Mouse (Mus musculus) forebrain, embryonic 14.5 days (tissue): ENCODE results near the gene Taldo1. TPM values are rescaled to one million over a fixed set of nuclear protein-coding genes. Genes with fewer than 3 reads are reported as not detected.

ENCODE experiments used
- ATAC-seq: fragments of 200-750 bp; cut with Nextera tagmentation; 2 replicates; pipeline ENCODE4 v1.8.0; 2017; ENCODE audit warnings: mild to moderate bottlenecking, moderate library complexity
- DNase-seq: peaks from one replicate; pipeline ENCODE4 v3.0.0-alpha.2; 2015; ENCODE audit warnings: low spot score
- H3K27ac ChIP-seq: fragments of 300-500 bp; sonication (generic); 2 replicates; pipeline ENCODE4 v1.5.1; 2014; ENCODE audit warnings: low read depth, mild to moderate bottlenecking, control low read depth, low read length, moderate library complexity
- H3K27me3 ChIP-seq: fragments of 300-500 bp; sonication (generic); replicated peaks from 2 replicates; pipeline ENCODE4 v1.6.1; 2014; ENCODE audit warnings: low read length, control low read depth, mixed read lengths; ENCODE audit not compliant: control insufficient read depth, insufficient read depth
- H3K36me3 ChIP-seq: fragments of 300-500 bp; sonication (generic); 2 replicates; pipeline ENCODE4 v1.6.1; 2014; ENCODE audit warnings: low read length, control low read depth; ENCODE audit not compliant: control insufficient read depth, insufficient read depth
- H3K4me1 ChIP-seq: fragments of 300-500 bp; sonication (generic); 2 replicates; pipeline ENCODE4 v1.6.1; 2014; ENCODE audit warnings: antibody characterized with exemption, low read length, control low read depth; ENCODE audit not compliant: control insufficient read depth, insufficient read depth
- H3K4me2 ChIP-seq: fragments of 300-500 bp; sonication (generic); 2 replicates; pipeline ENCODE4 v1.6.1; 2014; ENCODE audit warnings: mild to moderate bottlenecking, control low read depth, low read length
- H3K4me3 ChIP-seq: fragments of 300-500 bp; sonication (generic); 2 replicates; pipeline ENCODE4 v1.5.1; 2014; ENCODE audit warnings: low read depth, low read length, control low read depth
- H3K9ac ChIP-seq: fragments of 300-500 bp; sonication (generic); 2 replicates; pipeline ENCODE4 v1.6.1; 2014; ENCODE audit warnings: mild to moderate bottlenecking, low read length, control low read depth, moderate library complexity
- H3K9me3 ChIP-seq: fragments of 300-500 bp; sonication (generic); replicated peaks from 2 replicates; pipeline ENCODE4 v1.6.1; 2016; ENCODE audit warnings: low read length, control low read depth, mixed read lengths; ENCODE audit not compliant: control insufficient read depth
- WGBS: fragments of 180-500 bp; shearing (Covaris S2); extraction: QIAGEN DNeasy Blood & Tissue Kit; methylation state at CpG from one replicate; pipeline ENCODE4 v1.1.7; 2014; 5-methylcytosine and 5-hydroxymethylcytosine counted together
- polyA plus RNA-seq: library from polyadenylated mRNA; unstranded; fragments of >200 nt; fragmentation: Nextera tagmentation; extraction: Ambion mirVana; gene quantifications from 2 replicates; pipeline ENCODE4 v1.2.1, GENCODE M21; 2014

Taldo1 gene
- polyA plus RNA-seq, 1 experiment from 2014 or later, result 418 TPM

DNA sequence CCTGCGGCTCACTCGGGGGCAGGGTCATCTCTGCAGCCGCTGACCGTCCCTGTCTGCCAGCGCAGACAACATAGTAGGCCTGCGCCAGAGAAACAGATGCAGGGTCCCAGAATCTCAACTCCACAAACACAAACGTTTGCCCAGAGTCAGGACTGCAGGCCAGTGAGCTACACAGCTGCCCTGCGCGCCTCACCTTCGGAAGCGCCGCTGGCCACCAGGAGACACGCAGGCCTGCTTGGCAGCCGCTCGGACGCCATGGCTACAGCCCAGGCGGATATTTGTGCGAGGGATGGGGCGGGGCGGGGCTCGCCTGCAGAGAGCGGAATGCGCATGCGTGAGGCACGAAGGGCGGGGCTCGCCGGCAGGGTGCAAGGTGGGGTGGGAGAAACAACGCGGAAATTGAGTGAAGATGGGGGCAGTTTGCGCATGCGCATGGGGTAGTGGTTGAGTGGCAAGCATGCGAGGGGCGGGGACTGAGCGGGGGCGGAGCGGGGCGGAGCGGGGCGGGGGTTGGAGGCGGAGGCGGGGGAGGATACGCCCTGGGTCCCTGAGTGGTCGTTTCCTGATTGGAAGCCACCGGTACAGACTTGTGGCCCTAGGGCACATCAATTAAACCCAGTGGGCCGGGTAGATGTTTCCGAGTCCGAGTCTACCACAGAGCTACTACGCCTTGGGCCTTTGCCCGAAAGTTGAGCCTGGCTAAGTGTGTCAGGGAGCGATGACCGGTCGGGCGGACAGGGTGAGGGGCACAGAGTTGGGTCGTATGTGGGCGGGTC is 22.0 kb downstream of the Taldo1 start, which contains the start of gene Gatd1:
TSS of gene Gatd1 (minus strand) at position 328 of the 776 bp plus-strand sequence.
- no peaks in the 10 kb centered on the region for H3K9me3 ChIP-seq
- peak within 1 kb of the TSS; percentile 87 for H3K9ac ChIP-seq
- H3K27me3 ChIP-seq, result no peaks in the 10 kb centered on the region
- peak within 1 kb of the TSS; percentile 49; the same call in 1 of the 2 replicates for H3K27ac ChIP-seq
- H3K4me2 ChIP-seq, result peak within 1 kb of the TSS; percentile 72
- H3K36me3 ChIP-seq, result peaks cover 12% of the 10 kb centered on the region
- H3K4me3 ChIP-seq, result peak within 1 kb of the TSS; percentile 72
- DNase-seq, result peak; percentile 99
- peaks cover 7% of the 10 kb centered on the region; the same call in 1 of the 2 replicates for H3K4me1 ChIP-seq
- peak; percentile 90 for ATAC-seq
- WGBS, result 2% methylated on average over 52 of the region's 56 CpGs

DNA sequence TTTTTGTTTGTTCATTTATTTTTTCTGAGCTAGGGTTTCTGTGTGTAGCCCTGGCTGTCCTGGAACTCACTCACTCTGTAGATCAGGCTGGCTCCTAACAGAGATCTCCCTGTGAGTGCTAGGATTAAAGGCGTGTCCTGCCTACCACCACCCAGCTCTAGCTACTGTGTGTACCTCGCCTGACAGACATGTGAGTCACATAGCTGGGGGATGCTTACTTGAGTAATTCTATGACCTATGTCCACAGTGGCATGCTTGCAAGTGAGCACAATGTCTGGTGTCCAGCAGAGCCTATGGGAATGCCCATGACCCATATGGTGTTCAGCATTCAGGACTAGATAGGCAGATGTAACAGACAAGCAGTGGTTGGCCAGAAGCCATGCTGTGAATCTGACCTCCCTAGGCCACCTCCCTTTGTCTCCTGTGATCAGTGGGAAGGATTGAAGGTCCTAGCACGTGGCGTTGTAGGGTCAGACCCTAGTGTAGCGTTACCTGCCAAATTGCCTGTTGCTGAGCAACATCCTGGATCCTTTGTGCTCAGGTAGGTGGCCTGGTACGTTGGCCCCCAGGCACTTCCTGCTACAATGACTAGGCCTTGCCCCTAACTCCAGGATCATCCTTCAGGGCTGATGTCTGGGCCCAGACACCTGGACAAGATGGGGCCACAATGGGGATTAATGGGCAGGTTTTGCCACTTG is 24.3 kb downstream of the Taldo1 start:
- H3K9ac ChIP-seq, result no peak overlapping the region
- no peak overlapping the region for H3K27ac ChIP-seq
- no peak overlapping the region for H3K4me3 ChIP-seq
- no peaks in the 10 kb centered on the region for H3K27me3 ChIP-seq
- no peaks in the 10 kb centered on the region for H3K9me3 ChIP-seq
- ATAC-seq (no peak), DNase-seq (no peak)
- WGBS, result 76% methylated on average over 6 of the region's 6 CpGs
- H3K36me3 ChIP-seq, result no peaks in the 10 kb centered on the region
- H3K4me2 ChIP-seq, result no peak overlapping the region
- H3K4me1 ChIP-seq, result peaks cover 7% of the 10 kb centered on the region; the same call in 1 of the 2 replicates

DNA sequence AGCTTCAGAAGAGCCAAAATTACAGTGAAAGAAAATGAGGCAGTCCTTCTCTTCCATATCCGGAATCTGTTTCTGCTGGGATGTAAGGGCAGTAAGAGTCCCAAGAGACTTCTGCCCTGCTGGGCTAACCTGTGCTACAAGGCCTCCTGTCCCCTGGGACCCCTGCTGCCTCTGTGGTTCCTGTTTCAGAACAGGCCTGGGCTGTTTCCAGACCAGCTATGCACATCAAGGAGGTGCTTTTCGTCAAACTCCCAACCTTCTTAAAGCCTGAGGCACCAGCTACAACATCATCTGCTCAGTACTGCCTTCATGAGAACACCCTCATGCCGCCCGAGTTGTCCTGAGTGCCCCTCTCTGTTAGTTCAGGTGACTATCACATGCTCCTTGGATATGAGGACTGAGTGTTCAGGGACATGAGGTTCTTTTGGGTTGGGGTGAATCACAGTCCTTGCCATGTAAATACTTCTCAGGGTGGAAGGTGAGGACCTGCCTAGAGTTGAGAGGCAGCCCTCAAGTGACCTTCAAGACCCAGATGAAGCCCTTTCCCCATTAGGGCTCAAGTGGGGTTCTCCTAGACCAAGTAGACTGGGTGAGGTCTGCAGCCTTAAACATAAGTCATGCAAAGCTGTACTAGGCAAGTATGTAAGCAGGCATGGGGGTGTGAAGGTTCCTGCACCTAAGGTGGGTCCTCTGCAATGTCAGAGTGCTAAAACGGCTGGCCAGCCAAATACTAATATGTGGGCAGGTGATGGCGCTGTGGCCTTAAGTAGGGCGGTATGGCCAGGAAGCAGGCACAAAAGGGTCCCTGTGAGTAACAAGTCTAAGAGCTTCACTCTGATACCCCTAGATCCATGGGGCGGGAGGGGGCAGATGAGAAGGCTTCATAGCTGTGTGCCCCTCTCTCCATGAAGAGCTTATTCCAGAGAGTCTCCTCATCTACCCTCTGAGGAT is 26.0 kb downstream of the Taldo1 start:
- Histone ChIP-seq H3K4me3 (no peak overlapping the region), H3K4me2 (no peak overlapping the region), H3K4me1 (peaks cover 5% of the 10 kb centered on the region; the same call in 1 of the 2 replicates), H3K9ac (no peak overlapping the region), H3K36me3 (no peaks in the 10 kb centered on the region), H3K27ac (no peak overlapping the region), H3K27me3 (no peaks in the 10 kb centered on the region), H3K9me3 (no peaks in the 10 kb centered on the region)
- DNase-seq (no peak), ATAC-seq (no peak)
- WGBS, result 75% methylated on average over 8 of the region's 8 CpGs

DNA sequence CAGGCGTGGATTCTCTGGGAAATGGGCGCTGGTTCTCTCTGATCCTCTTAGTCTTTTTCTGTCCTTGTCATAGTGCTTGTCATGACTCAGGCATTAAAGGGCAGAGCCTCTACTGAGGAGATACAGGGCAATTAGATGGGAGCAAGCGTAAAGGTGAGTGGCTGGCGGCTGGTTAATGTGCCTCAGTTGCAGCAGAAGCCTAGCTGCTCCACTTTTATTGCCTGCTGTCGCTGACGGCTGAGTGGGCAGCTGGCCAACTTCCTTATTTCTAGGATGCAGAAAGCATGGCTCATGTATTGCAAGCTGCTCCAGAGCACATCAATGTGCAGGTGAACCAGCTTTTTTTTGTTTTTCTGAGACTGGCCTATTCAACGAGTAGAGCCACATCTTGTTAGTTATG is 27.0 kb downstream of the Taldo1 start:
- peak; percentile 60 for DNase-seq
- Histone ChIP-seq H3K27me3 (no peaks in the 10 kb centered on the region), H3K4me2 (no peak overlapping the region), H3K4me1 (0 out of 2 replicates have a peak, but pooled peaks cover 3% of the 10 kb centered on the region), H3K9me3 (no peaks in the 10 kb centered on the region), H3K27ac (no peak overlapping the region), H3K4me3 (no peak overlapping the region), H3K9ac (0 out of 2 replicates have a peak overlapping the region, but pooled peaks have one; percentile 29), H3K36me3 (no peaks in the 10 kb centered on the region)
- WGBS, result 65% methylated on average over 7 of the region's 7 CpGs
- no peak for ATAC-seq

DNA sequence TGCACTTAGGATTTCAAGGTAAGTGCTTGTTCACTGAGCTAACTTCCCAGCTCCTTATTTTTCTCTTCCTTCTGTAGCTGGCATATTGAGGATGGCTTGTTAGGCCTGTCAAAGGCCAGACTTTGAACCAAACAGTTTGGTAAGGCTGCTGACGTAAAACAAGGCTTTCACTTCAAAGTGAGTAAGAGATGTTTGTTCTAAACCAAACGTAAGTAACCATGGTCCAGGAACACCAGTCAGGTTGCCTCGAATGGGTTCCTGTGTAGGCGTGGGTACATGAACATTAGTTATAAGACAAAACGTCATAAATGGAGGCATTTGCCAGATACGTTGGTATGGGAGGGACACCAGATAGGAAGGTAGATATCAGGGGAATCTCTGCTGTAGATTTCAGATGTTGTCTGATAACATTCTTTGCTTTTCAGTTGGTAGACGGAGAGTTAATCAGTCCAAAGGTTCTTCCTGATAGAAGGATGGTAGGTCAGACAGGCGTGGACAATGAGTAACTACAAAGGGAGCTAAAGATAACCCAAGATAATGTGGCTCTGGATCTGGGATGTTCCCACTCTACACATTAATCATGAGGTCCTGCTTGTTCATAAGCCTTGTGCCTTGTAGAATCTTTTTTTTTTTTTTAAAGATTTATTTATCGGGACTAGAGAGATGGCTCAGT is 28.2 kb downstream of the Taldo1 start:
- no peaks in the 10 kb centered on the region for H3K9me3 ChIP-seq
- no peak for ATAC-seq
- WGBS, result 87% methylated on average over 9 of the region's 9 CpGs

DNA sequence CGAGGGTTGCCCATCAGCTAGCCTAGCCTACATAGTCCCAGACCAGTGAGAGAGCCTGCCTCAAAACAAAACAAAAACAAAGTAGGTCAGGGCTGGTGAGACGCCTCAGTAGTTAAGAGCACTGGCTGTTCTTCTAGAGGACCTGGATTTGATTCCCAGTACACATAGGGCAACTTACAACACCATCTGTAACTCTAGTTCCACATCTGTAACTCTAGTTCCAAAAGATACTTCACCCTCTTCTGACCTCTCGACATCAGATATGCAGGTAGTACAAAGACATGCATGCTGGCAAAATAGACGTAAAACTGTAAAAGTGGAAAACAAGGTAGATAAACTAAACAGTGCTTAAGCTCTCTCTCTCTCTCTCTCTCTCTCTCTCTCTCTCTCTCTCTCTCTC is 31.8 kb downstream of the Taldo1 start:
- DNase-seq (no peak), ATAC-seq (no peak)
- Histone ChIP-seq H3K9ac (no peak overlapping the region), H3K27me3 (no peaks in the 10 kb centered on the region), H3K4me2 (no peak overlapping the region), H3K36me3 (peaks cover 13% of the 10 kb centered on the region; the same call in 1 of the 2 replicates), H3K9me3 (no peaks in the 10 kb centered on the region), H3K27ac (no peak overlapping the region), H3K4me1 (peaks cover 4% of the 10 kb centered on the region), H3K4me3 (no peak overlapping the region)
- WGBS, result 77% methylated on average over 4 of the region's 4 CpGs

More for the DNA sequence above, 28.2 kb downstream of the Taldo1 start:
- H3K27me3 ChIP-seq, result no peaks in the 10 kb centered on the region
- no peaks in the 10 kb centered on the region for H3K4me1 ChIP-seq
- H3K4me3 ChIP-seq, result no peak overlapping the region
- no peak overlapping the region for H3K4me2 ChIP-seq
- no peaks in the 10 kb centered on the region for H3K36me3 ChIP-seq
- H3K27ac ChIP-seq, result no peak overlapping the region
- H3K9ac ChIP-seq, result no peak overlapping the region
- no peak for DNase-seq

DNA sequence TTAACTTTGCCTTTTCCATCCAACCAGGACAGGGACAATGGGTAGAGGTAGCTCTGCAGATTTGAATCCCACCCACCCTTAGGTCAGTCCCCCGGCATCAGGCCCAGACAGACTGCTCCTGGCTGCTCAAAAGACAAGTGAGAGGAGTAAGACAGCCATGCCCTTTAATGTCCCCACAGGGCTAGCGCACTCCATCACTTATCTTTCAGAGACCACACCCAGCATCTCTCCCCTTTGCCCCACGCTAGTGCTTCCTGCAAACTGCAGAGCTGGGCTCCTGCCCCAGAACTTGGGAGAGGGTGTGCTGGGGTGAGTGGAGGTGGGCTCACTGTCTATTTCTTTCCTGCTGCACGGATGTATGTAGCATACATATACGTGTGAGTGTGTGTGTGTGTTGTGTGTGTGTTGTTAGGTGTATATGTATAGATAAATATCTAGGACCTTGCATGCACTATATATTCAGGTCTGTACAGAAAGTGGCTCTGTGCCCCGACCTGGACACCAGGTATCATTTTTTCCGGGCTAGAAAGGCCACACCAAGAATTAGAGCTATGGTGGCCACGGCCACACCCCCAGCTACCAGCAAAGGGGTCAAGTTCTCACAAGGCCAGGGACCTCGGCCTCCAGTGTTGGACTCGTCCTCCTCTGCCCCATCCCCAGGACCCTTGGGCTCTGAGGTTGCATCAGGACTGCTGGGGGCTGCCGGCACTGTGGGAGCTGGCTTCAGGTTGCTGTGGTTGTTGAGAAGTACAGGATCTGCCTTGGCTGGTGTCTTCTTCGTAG is 35.1 kb downstream of the Taldo1 start:
- Histone ChIP-seq H3K9me3 (no peaks in the 10 kb centered on the region), H3K4me1 (peaks cover 5% of the 10 kb centered on the region), H3K27me3 (no peaks in the 10 kb centered on the region), H3K9ac (no peak overlapping the region), H3K27ac (no peak overlapping the region), H3K36me3 (peaks cover 34% of the 10 kb centered on the region), H3K4me2 (no peak overlapping the region), H3K4me3 (no peak overlapping the region)
- 87% methylated on average over 12 of the region's 12 CpGs for WGBS
- DNase-seq, result no peak
- ATAC-seq, result no peak
